Mouse (Mus musculus): ENCODE data around the gene Sh3bp4. TPM values are rescaled to one million over a fixed set of nuclear protein-coding genes. Genes with fewer than 3 reads are reported as not detected.

Gene Sh3bp4
- polyA plus RNA-seq (2015; fragmentation: Illumina TruSeq; extraction: RNeasy Lipid Tissue Mini Kit (QIAGEN cat#74804); ENCODE audit: insufficient read depth, low read depth, low replicate concordance), result 5.3 TPM

DNA sequence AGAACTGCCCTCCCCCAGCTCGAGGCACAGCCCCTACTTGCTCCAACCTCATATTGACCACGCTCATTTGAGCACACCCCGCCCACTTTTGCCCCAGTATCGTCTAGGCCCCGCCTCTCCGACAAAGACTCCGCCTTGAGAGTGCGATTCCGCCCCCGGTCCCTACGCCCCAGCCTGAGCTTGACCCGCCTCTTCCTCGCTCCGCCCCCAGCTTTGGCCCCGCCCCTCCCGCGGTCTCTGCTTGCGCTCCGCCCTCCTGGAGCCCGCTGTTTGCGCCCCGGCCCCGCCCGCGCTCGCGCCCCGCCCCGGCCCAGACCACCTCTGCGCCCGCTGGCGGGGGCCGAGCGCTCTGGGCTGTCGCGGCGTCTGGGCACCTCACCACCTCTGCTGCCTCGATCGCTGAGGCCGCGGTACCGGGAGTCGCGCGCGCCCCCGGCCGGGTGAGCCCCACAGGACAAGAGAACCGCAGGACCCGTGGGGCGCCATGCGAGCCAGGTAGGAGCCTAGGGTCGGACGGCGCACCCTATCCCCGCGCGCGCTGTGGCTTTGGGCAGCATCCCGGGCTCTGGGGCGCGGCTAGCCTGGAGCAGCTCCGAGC, at the start of gene Sh3bp4:
TSS of gene Sh3bp4 (plus strand) at position 313 of the 598 bp plus-strand sequence.

Measured in pancreas, adult 10 weeks (tissue).